Mouse (Mus musculus) telencephalon, adult 2 months (tissue): ENCODE data around the gene Ap5z1.

Source experiments
- DNase-seq: peaks from one replicate; pipeline ENCODE4 v3.0.0-alpha.2; 2011; ENCODE audit warnings: low read depth, low spot score

The Ap5z1 gene

GRCm38 (mm10) chr5:142473696-142474095 is 10.0 kb downstream of the Ap5z1 start:
- DNase-seq: peak; percentile 74

GRCm38 (mm10) chr5:142475669-142476068 is 11.9 kb downstream of the Ap5z1 start:
- no peak for DNase-seq

DNA sequence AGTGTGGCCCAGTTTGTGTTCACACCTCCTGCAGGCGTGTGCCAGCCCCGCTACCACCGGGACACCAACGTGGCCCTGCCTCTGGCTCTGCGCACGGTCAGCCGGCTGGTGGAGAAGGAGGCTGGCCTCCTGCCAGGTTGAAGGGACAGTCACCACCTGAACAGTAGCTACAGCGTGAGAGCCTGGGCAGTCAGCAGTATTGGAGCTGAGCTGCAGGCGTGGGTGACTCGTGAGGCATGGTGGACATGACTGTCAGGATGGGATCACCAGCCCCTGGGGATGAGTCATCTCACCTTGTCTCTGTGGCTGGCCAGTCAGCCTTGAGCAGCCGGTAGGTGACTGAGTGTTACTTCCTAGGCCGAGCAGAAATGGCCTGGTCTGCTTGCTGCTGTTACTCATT is 13.6 kb downstream of the Ap5z1 start:
- no peak for DNase-seq

GRCm38 (mm10) chr5:142477866-142478615 is 14.3 kb downstream of the Ap5z1 start:
- DNase-seq: no peak

- DNase-seq: peak; percentile 50
These were observed 15.2 kb downstream of the Ap5z1 start for GRCm38 (mm10) chr5:142478829-142479435.

- no peak for DNase-seq
These were observed 18.8 kb downstream of the Ap5z1 start for GRCm38 (mm10) chr5:142482512-142482911.

GRCm38 (mm10) chr5:142483581-142483980 is 19.8 kb downstream of the Ap5z1 start:
- no peak for DNase-seq

DNA sequence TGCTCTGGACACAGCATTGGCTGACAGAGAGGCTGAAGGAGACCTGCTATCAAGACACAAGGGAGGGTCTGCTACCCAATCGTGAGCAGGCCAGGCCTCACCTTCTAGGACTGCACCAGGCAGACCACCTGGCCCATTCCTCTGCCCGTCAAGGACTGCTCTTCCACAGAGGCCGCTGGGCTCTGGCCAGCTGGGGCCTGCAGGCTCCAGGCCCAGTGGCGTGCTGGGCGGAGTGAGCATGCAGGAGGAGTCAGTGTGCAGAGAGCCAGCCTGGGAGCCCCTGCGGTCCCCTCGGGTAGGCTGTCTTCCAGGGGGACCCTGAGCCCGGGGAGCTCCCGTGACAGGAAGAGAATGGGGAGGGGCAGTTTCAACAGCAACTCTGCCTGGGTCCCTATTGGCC is 22.9 kb downstream of the Ap5z1 start:
- no peak for DNase-seq

DNA sequence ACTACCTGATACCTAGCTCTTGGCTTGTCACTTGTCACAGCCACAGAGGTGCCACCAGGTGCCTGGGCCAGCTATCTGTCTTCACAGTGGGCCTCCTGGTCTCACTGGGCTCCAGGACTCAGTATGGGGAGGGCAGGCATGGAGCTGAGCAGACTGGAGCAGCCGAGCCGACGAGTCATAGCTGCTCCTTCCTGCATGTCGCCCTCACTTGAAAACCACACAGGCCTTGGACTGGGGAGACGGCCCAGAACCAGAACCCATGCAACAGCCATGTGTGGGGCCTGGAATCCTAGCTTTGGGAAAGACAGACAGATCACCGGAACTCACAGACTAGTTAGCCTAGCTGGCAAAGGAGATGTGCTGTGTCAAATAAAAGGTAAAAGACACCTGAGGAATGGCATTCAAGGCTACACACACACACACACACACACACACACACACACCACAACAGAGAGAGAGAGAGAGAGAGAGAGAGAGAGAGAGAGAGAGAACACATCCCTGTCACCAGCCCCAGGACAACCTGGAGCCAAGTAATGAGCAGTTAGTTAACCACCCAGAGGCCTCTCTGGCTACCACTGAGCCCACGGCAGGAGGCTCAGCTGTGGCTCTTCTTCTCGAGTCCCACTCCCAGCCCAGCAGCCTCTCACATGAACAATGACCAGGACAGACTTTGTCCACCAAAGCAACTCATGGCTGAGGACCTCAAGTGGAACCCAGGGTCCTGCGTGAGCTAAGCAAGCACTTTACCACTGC is 26.4 kb downstream of the Ap5z1 start:
- no peak for DNase-seq

DNA sequence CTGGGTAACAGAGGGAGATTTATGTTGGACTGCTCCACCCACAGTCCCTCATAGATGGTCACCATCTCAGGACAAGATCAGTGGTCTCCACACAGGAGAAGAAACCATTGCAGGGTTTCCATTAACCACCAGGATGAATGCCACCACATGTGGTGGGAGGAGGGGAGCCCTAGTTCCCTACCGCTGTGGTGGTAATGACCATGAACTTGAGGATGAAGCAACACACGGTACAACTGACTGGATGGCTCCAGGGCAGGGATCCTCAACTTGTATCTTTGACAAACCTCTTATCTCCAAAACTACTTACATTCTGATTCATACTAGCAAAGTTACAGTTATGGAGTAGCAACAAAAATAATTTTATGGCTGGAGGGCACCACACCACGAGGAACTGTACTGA is 29.6 kb downstream of the Ap5z1 start:
- DNase-seq: no peak

GRCm38 (mm10) chr5:142495321-142496096 is 31.8 kb downstream of the Ap5z1 start:
- DNase-seq: no peak

- DNase-seq: no peak
These were observed 35.2 kb downstream of the Ap5z1 start for GRCm38 (mm10) chr5:142498964-142499363.

DNA sequence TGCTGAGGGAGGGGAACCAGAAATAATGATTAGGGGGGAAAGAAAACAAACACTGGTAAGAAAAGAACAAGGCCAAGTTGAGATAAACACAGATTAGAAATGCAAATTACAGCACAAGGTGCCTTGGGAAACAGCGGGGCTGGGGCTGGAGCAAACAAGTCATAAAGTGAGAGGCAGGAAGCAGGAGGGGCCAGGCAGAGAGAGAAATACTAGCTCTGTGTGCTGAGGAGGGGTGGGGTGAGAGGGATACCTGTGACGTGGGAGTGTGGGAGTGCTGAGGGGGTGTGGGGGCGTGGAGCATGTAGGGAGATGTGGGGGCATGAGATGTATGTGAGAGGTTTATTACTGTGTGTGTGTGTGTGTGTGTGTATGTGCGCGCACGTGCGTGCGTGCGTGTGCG is 37.2 kb downstream of the Ap5z1 start:
- no peak for DNase-seq

GRCm38 (mm10) chr5:142502414-142502813 is 38.7 kb downstream of the Ap5z1 start:
- DNase-seq: peak; percentile 85

GRCm38 (mm10) chr5:142504175-142504574 is 40.4 kb downstream of the Ap5z1 start:
- no peak for DNase-seq

GRCm38 (mm10) chr5:142505695-142506423 is 42.1 kb downstream of the Ap5z1 start:
- no peak for DNase-seq

GRCm38 (mm10) chr5:142509141-142510060 is 45.7 kb downstream of the Ap5z1 start:
- no peak for DNase-seq

DNA sequence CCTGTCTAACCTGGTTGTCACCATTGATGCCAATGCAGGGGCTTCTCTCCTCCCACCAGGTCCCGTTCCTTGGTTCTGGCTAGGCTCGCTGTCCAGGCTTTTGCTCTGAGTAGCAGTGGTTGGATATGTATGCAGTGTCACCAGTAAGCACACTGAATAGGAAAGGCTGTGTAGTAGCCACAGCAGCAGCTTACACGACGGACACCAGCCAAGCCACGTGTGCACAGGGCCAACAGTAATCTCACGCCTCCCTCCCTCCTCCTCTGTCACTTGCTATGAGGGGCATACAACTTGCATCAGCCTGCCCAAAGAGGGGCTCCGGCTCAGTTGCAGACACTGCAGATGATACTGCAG is 46.3 kb downstream of the Ap5z1 start:
- no peak for DNase-seq

- DNase-seq: peak; percentile 33
These were observed 48.4 kb downstream of the Ap5z1 start for GRCm38 (mm10) chr5:142512112-142512511.

GRCm38 (mm10) chr5:142518973-142519372 is 55.2 kb downstream of the Ap5z1 start:
- peak; percentile 39 for DNase-seq
